Mouse (Mus musculus) intestine, embryonic 15.5 days (tissue): ENCODE measurements around the gene Celf1. TPM values are rescaled to one million over a fixed set of nuclear protein-coding genes. Genes with fewer than 3 reads are reported as not detected.

Source experiments
- ATAC-seq: fragments of 200-750 bp; cut with Nextera tagmentation; 2 replicates; pipeline ENCODE4 v1.8.0; 2017; ENCODE audit warnings: moderate TSS enrichment, moderate library complexity
- H3K27ac ChIP-seq: fragments of 300-500 bp; sonication (generic); 2 replicates; pipeline ENCODE4 v1.5.1; 2015; ENCODE audit warnings: mild to moderate bottlenecking, inconsistent platforms
- H3K27me3 ChIP-seq: fragments of 300-500 bp; sonication (generic); replicated peaks from 2 replicates; pipeline ENCODE4 v1.6.1; 2015; ENCODE audit warnings: inconsistent platforms
- H3K36me3 ChIP-seq: fragments of 300-500 bp; sonication (generic); 2 replicates; pipeline ENCODE4 v1.6.1; 2015; ENCODE audit warnings: inconsistent platforms
- H3K4me1 ChIP-seq: fragments of 300-500 bp; sonication (generic); replicated peaks from 2 replicates; pipeline ENCODE4 v1.6.1; 2015; ENCODE audit warnings: inconsistent platforms
- H3K4me2 ChIP-seq: fragments of 300-500 bp; sonication (generic); replicated peaks from 2 replicates; pipeline ENCODE4 v1.6.1; 2015; ENCODE audit warnings: mild to moderate bottlenecking, inconsistent platforms
- H3K4me3 ChIP-seq: fragments of 300-500 bp; sonication (generic); replicated peaks from 2 replicates; pipeline ENCODE4 v1.5.1; 2015; ENCODE audit warnings: inconsistent platforms
- H3K9ac ChIP-seq: fragments of 300-500 bp; sonication (generic); 2 replicates; pipeline ENCODE4 v1.6.1; 2015; ENCODE audit warnings: inconsistent platforms
- H3K9me3 ChIP-seq: fragments of 300-500 bp; sonication (generic); 2 replicates; pipeline ENCODE4 v1.6.1; 2016; ENCODE audit warnings: inconsistent platforms
- WGBS: fragments of 180-500 bp; shearing (Covaris S2); methylation state at CpG from one replicate; pipeline ENCODE4 v1.1.7; 2015; 5-methylcytosine and 5-hydroxymethylcytosine counted together
- polyA plus RNA-seq: library from polyadenylated mRNA; unstranded; fragments of >200 nt; fragmentation: Nextera tagmentation; extraction: Ambion mirVana; gene quantifications from 2 replicates; pipeline ENCODE4 v1.2.1, GENCODE M21; 2015

Celf1 gene
- polyA plus RNA-seq, 1 experiment from 2014 or later = 81.3 TPM

GRCm38 (mm10) chr2:90916560-90917232 lies 23.5 kb upstream of the Celf1 start:
- WGBS = 20% methylated on average over 7 of the region's 7 CpGs
- Histone ChIP-seq H3K27ac (peak overlapping the region; percentile 93), H3K9me3 (no peaks in the 10 kb centered on the region), H3K4me1 (0 out of 2 replicates have a peak, but pooled peaks cover 2% of the 10 kb centered on the region), H3K36me3 (0 out of 2 replicates have a peak, but pooled peaks cover 3% of the 10 kb centered on the region), H3K9ac (peak overlapping the region; percentile 95), H3K27me3 (no peaks in the 10 kb centered on the region), H3K4me2 (peak overlapping the region; percentile 69), H3K4me3 (peak overlapping the region; percentile 65)
- peak; percentile 15; the same call in 1 of the 2 replicates for ATAC-seq

- under 1% methylated on average over 70 of the region's 73 CpGs for WGBS
Observed at GRCm38 (mm10) chr2:90917233-90917998, 22.8 kb upstream of the Celf1 start.

DNA sequence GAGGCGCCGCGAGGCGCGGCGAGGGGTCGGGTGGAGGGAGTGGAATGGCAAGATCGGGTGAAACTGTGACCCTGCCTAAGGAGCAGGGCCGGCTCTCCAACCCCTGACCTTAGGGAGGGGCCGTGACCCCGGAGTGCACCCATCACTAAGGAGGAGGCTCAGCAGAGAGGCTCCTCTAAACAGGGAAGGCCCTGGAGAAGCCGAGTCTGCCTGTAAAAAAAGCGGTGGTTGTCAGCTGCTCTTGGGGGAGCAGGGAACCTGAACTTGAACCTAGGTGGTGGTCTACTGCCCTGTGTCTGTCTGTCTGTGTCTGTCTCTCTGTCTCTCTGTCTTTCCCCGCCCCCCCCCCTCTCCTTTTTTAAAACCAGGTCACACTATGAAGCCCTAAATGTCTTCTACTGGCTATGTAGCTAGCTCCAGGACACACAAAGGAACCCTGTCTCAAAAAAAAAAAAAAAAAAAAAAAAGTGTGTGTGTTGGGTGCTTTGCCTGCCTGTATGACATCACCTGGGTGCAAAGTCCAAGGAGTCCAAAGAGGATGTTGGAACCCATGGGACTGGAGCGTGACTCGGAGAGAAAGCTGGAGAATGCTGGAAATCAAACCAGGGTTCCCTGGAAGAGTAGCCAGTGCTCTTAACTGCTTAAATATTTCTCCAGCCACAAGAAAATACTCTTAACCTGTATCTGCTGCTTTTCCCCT lies 22.0 kb upstream of the Celf1 start:
- no peaks in the 10 kb centered on the region for H3K9me3 ChIP-seq
- peak overlapping the region; percentile 95 for H3K9ac ChIP-seq
- peak overlapping the region; percentile 93 for H3K27ac ChIP-seq
- ATAC-seq = peak; percentile 80
- peak overlapping the region; percentile 65 for H3K4me3 ChIP-seq
- H3K4me2 ChIP-seq = peak overlapping the region; percentile 69
- no peaks in the 10 kb centered on the region for H3K27me3 ChIP-seq
- 0 out of 2 replicates have a peak, but pooled peaks cover 1% of the 10 kb centered on the region for H3K36me3 ChIP-seq
- 0 out of 2 replicates have a peak, but pooled peaks cover 2% of the 10 kb centered on the region for H3K4me1 ChIP-seq
- WGBS = 7% methylated on average over 16 of the region's 16 CpGs

More at GRCm38 (mm10) chr2:90917233-90917998, 22.8 kb upstream of the Celf1 start:
- Histone ChIP-seq H3K4me1 (0 out of 2 replicates have a peak, but pooled peaks cover 2% of the 10 kb centered on the region), H3K9ac (peak overlapping the region; percentile 95), H3K27ac (peak overlapping the region; percentile 93), H3K27me3 (no peaks in the 10 kb centered on the region), H3K36me3 (0 out of 2 replicates have a peak, but pooled peaks cover 3% of the 10 kb centered on the region), H3K4me2 (peak overlapping the region; percentile 69), H3K4me3 (peak overlapping the region; percentile 65), H3K9me3 (no peaks in the 10 kb centered on the region)
- ATAC-seq = peak; percentile 86

- H3K4me2 ChIP-seq = no peak overlapping the region
- no peak for ATAC-seq
- WGBS = 80% methylated on average over 1 of the region's 1 CpGs
- 0 out of 2 replicates have a peak, but pooled peaks cover 2% of the 10 kb centered on the region for H3K4me1 ChIP-seq
- no peak overlapping the region for H3K4me3 ChIP-seq
- H3K27me3 ChIP-seq = no peaks in the 10 kb centered on the region
- H3K36me3 ChIP-seq = no peaks in the 10 kb centered on the region
- H3K27ac ChIP-seq = no peak overlapping the region
- no peaks in the 10 kb centered on the region for H3K9me3 ChIP-seq
- H3K9ac ChIP-seq = no peak overlapping the region
Observed at GRCm38 (mm10) chr2:90921178-90921577, 19.0 kb upstream of the Celf1 start.

GRCm38 (mm10) chr2:90922636-90923035 lies 17.5 kb upstream of the Celf1 start:
- WGBS = 89% methylated on average over 2 of the region's 2 CpGs
- no peaks in the 10 kb centered on the region for H3K36me3 ChIP-seq
- no peak overlapping the region for H3K9ac ChIP-seq
- H3K27me3 ChIP-seq = no peaks in the 10 kb centered on the region
- H3K4me1 ChIP-seq = no peaks in the 10 kb centered on the region
- H3K4me3 ChIP-seq = no peak overlapping the region
- H3K4me2 ChIP-seq = no peak overlapping the region
- H3K9me3 ChIP-seq = no peaks in the 10 kb centered on the region
- ATAC-seq = no peak
- no peak overlapping the region for H3K27ac ChIP-seq

DNA sequence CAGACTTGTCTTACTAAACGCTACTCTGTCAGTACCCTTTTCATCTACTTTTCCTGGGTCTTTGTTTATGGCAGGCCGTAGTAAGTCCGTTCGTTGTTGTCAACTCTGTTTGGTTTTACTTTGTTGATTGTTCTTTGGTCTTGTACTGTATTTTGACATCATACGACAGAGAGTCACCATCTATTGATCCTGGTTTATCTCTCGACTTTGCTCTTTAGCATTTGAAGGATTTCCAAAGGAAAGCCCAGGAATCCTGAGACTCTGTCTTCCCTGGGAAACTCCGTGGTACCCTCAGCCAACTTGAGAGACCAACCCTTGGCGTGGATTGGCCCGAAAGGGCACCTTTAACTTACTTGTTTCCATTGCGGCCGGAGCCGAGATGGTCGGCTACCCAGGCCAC lies 11.6 kb upstream of the Celf1 start:
- Histone ChIP-seq H3K4me3 (no peak overlapping the region), H3K9me3 (no peaks in the 10 kb centered on the region), H3K36me3 (no peaks in the 10 kb centered on the region), H3K9ac (no peak overlapping the region), H3K4me1 (no peaks in the 10 kb centered on the region), H3K27me3 (no peaks in the 10 kb centered on the region), H3K4me2 (no peak overlapping the region), H3K27ac (no peak overlapping the region)
- 83% methylated on average over 13 of the region's 13 CpGs for WGBS
- ATAC-seq = no peak

DNA sequence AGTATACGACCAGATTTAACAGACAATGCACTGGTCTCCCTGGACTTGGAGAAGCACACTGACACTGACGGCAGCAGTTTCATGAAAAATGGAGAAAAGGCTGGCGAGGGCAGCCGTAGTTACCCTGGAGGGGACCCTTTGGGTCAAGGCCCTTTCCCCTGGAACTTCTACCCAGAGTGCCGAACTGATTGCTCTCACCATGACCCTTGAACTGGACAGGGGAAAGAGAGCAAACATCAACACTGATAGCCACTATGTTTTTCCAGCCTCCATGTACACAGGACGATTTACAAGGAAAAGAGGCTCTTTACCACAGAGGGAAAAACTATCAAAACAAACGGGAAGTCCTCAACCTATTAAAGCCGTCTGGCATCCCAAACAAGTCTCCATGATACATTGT lies 8.4 kb upstream of the Celf1 start:
- 48% methylated on average over 8 of the region's 8 CpGs for WGBS
- H3K4me2 ChIP-seq = no peak overlapping the region
- no peaks in the 10 kb centered on the region for H3K9me3 ChIP-seq
- no peak overlapping the region for H3K4me3 ChIP-seq
- H3K9ac ChIP-seq = no peak overlapping the region
- H3K4me1 ChIP-seq = no peaks in the 10 kb centered on the region
- no peaks in the 10 kb centered on the region for H3K36me3 ChIP-seq
- H3K27ac ChIP-seq = no peak overlapping the region
- no peak for ATAC-seq
- H3K27me3 ChIP-seq = no peaks in the 10 kb centered on the region

GRCm38 (mm10) chr2:90932273-90932672 lies 7.9 kb upstream of the Celf1 start:
- H3K9ac ChIP-seq = no peak overlapping the region
- H3K27me3 ChIP-seq = no peaks in the 10 kb centered on the region
- WGBS = 65% methylated on average over 2 of the region's 2 CpGs
- no peaks in the 10 kb centered on the region for H3K36me3 ChIP-seq
- no peaks in the 10 kb centered on the region for H3K4me1 ChIP-seq
- no peak overlapping the region for H3K4me3 ChIP-seq
- no peak overlapping the region for H3K27ac ChIP-seq
- no peak for ATAC-seq
- H3K9me3 ChIP-seq = no peaks in the 10 kb centered on the region
- H3K4me2 ChIP-seq = no peak overlapping the region

GRCm38 (mm10) chr2:90938362-90938761 lies 1.8 kb upstream of the Celf1 start:
- Histone ChIP-seq H3K27ac (no peak overlapping the region), H3K4me2 (no peak overlapping the region), H3K9me3 (no peaks in the 10 kb centered on the region), H3K27me3 (no peaks in the 10 kb centered on the region), H3K4me1 (peaks cover 16% of the 10 kb centered on the region; the same call in 1 of the 2 replicates), H3K4me3 (no peak overlapping the region), H3K36me3 (no peaks in the 10 kb centered on the region), H3K9ac (no peak overlapping the region)
- no peak for ATAC-seq
- WGBS = 70% methylated on average over 3 of the region's 3 CpGs

- peak; percentile 55 for ATAC-seq
Observed at GRCm38 (mm10) chr2:90939750-90940149, 432 bp upstream of the Celf1 start.

GRCm38 (mm10) chr2:90941744-90942143 lies 1.6 kb downstream of the Celf1 start:
- peaks cover 16% of the 10 kb centered on the region; the same call in 1 of the 2 replicates for H3K4me1 ChIP-seq
- H3K9ac ChIP-seq = no peak overlapping the region
- H3K36me3 ChIP-seq = no peaks in the 10 kb centered on the region
- H3K4me2 ChIP-seq = peak overlapping the region; percentile 71
- no peak for ATAC-seq
- H3K4me3 ChIP-seq = peak overlapping the region; percentile 98
- no peak overlapping the region for H3K27ac ChIP-seq
- no peaks in the 10 kb centered on the region for H3K27me3 ChIP-seq
- no peaks in the 10 kb centered on the region for H3K9me3 ChIP-seq
- WGBS = 44% methylated on average over 2 of the region's 2 CpGs

More at GRCm38 (mm10) chr2:90939750-90940149, 432 bp upstream of the Celf1 start:
- H3K4me1 ChIP-seq = peaks cover 16% of the 10 kb centered on the region; the same call in 1 of the 2 replicates
- peak overlapping the region; percentile 92 for H3K9ac ChIP-seq
- no peaks in the 10 kb centered on the region for H3K36me3 ChIP-seq
- H3K27ac ChIP-seq = peak overlapping the region; percentile 94; the same call in 1 of the 2 replicates
- H3K27me3 ChIP-seq = no peaks in the 10 kb centered on the region
- H3K4me3 ChIP-seq = peak overlapping the region; percentile 98
- 44% methylated on average over 8 of the region's 8 CpGs for WGBS
- H3K9me3 ChIP-seq = no peaks in the 10 kb centered on the region
- peak overlapping the region; percentile 71 for H3K4me2 ChIP-seq

- no peak overlapping the region for H3K27ac ChIP-seq
- no peaks in the 10 kb centered on the region for H3K36me3 ChIP-seq
- no peaks in the 10 kb centered on the region for H3K9me3 ChIP-seq
- H3K4me2 ChIP-seq = no peak overlapping the region
- peak; percentile 44 for ATAC-seq
- H3K4me3 ChIP-seq = no peak overlapping the region
- H3K4me1 ChIP-seq = 0 out of 2 replicates have a peak, but pooled peaks cover 4% of the 10 kb centered on the region
- 91% methylated on average over 5 of the region's 5 CpGs for WGBS
- H3K9ac ChIP-seq = no peak overlapping the region
- no peaks in the 10 kb centered on the region for H3K27me3 ChIP-seq
Observed at GRCm38 (mm10) chr2:90950149-90950548, 10.0 kb downstream of the Celf1 start.
